Mouse (Mus musculus): ENCODE results near the gene Gnai2.
"Not testable (repeated sequence)": the region's sequence is repeated elsewhere in the genome, so short reads cannot be mapped to it uniquely, and the experiment has no call there.

DNA sequence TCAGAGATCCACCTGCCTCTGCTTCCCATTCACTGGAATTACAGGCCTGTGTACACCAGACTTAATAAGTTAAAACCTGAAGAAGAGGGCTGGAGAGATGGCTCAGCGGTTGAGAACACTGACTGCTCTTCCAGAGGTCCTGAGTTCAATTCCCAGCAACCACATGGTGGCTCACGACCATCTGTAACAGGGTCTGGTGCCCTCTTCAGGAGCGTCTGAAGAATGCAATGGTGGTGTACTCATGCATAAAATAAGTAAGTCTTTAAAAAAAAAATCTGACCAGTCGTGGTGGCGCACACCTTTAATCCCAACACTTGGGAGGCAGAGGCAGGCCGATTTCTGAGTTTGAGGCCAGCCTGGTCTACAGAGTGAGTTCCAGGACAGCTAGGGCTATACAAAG, 61.4 kb downstream of the Gnai2 start:
- not testable (repeated sequence) for TF ChIP-seq CTCF (IDR thresholded peaks at IDR 0.05; ENCODE audit: low read depth, low read length); POLR2A (IDR thresholded peaks at IDR 0.05; ENCODE audit: borderline replicate concordance, low read depth, low read length)
